Mouse (Mus musculus): ENCODE results near the gene Raver2. TPM values are rescaled to one million over a fixed set of nuclear protein-coding genes. Genes with fewer than 3 reads are reported as not detected.

The Raver2 gene
- polyA plus RNA-seq, 1 experiment from 2014 or later = 11.2 TPM

DNA sequence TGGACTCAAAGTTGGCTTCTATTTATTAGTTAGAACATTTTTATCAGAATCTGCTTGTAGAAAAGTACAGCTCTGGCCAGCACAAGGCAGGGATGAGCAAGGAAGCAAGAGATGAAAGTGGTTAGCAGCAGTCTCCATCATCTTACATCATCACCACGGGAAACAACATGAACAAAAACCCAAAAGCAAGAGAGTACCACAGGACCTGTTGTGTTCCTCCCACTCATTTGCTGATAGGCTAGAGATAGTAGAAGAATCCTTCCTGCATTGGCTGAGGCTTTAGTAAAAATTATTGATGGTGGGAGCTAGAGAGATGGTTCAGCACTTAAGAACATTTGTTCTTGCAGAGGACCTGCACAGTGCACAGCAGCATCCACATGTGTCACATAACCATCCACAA is 125.4 kb downstream of the Raver2 start:
- DNase-seq (ENCODE audit: low read depth, low spot score) = no peak
- ChIA-PET CTCF (no interaction called here), POLR2A (no interaction called here)
- ATAC-seq = no peak
- in situ Hi-C loops (cut with MboI; ENCODE audit: low pct_unique_long_range_greater_than_20kb) = no loop called here
- no peaks in the 10 kb centered on the region for H3K27me3 ChIP-seq
- no peak for TF ChIP-seq CTCF (IDR thresholded peaks at IDR 0.05)

DNA sequence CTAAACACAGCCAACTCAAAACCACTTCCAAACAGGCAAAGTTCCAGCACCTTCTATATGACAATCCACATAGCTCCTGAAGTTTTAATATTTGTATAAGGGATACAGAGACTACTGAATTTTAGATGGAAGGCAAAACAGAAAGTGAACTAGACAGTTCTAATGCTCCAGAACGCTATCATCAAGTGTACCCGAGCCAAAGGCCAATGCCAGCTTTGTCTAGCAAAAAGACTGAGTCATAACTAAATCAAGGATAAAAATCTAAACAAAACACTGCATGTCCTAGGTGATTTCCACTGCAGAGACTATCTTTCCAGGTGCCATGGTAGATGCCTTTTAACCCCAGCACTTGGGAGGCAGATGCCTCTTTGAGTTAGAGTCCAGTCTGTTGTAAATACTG is 127.6 kb downstream of the Raver2 start:
- DNase-seq (ENCODE audit: low read depth, low spot score) (no peak), ATAC-seq (no peak)
- no peak for TF ChIP-seq CTCF (IDR thresholded peaks at IDR 0.05)
- CTCF ChIA-PET = interaction anchor here (1.4 kb wide), 1 partner anchor 57 kb away, joined by 4 read pairs; no protein-coding TSS in a partner anchor
- POLR2A ChIA-PET = interaction anchor here (0.5 kb wide), 1 partner anchor 21 kb away, joined by 3 read pairs; no protein-coding TSS in a partner anchor
- H3K27me3 ChIP-seq = no peaks in the 10 kb centered on the region
- in situ Hi-C loops (cut with MboI; ENCODE audit: low pct_unique_long_range_greater_than_20kb) = no loop called here

DNA sequence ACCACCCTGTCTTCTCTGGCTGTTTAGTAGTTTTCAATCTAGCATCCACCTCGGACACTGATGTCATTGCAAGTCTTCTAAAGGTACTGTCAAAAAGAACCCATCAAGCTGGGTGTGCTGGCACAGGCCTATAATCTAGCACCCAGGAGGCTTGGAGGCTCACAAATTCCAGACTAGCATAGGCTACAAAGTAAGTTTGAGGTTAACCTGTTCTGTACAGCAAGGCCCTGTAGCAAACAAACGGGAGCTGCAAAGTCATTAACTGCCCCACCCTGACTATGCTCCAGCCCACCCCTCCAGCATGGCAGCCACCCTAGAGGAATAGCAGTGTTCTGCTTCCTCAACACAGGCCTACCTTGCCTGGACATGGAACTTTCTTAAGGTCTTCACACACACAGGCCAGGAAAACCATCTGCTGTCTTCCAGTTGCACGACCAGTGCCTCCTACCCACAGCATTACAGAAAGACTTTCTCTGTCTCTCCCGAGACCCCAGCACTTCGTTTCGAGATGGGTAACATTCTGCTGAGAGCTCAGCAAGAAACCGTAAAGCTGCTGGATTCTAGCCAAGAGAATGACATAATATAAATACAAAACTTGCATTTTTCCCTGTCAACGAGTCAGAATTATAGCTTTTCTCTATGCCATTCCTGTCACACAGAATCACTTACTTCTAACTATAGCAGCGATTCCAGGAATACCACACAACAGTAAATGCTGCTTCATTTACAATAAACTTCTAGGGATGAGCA is 128.8 kb downstream of the Raver2 start:
- CTCF ChIA-PET = interaction anchor here (1.4 kb wide), 1 partner anchor 56 kb away, joined by 4 read pairs; no protein-coding TSS in a partner anchor
- in situ Hi-C loops (cut with MboI; ENCODE audit: low pct_unique_long_range_greater_than_20kb) = no loop called here
- TF ChIP-seq CTCF (IDR thresholded peaks at IDR 0.05) = no peak
- ATAC-seq (no peak), DNase-seq (ENCODE audit: low read depth, low spot score) (no peak)
- POLR2A ChIA-PET = no interaction called here
- H3K27me3 ChIP-seq = no peaks in the 10 kb centered on the region

DNA sequence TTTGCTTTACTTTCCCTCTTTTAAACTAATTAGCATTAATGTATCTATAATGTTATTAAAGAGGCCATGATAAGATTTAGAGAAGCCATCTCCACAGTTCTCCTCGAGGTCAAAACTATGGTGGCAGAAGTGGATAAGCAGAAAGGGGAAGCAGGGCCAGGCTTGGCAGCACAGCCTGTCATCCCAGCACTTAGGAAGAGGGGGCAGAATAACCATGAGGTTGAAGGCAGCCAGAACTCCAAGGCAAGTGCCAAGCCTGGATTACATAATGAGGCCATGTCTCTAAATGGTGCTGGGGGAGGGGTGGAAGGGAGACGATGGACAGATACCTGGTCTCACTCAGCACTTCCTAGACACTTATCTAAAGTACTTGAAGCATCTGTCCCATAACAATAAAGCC is 129.6 kb downstream of the Raver2 start:
- in situ Hi-C loops (cut with MboI; ENCODE audit: low pct_unique_long_range_greater_than_20kb) = no loop called here
- TF ChIP-seq CTCF (IDR thresholded peaks at IDR 0.05) = no peak
- POLR2A ChIA-PET = no interaction called here
- no peaks in the 10 kb centered on the region for H3K27me3 ChIP-seq
- DNase-seq (ENCODE audit: low read depth, low spot score) (no peak), ATAC-seq (no peak)
- CTCF ChIA-PET = no interaction called here

DNA sequence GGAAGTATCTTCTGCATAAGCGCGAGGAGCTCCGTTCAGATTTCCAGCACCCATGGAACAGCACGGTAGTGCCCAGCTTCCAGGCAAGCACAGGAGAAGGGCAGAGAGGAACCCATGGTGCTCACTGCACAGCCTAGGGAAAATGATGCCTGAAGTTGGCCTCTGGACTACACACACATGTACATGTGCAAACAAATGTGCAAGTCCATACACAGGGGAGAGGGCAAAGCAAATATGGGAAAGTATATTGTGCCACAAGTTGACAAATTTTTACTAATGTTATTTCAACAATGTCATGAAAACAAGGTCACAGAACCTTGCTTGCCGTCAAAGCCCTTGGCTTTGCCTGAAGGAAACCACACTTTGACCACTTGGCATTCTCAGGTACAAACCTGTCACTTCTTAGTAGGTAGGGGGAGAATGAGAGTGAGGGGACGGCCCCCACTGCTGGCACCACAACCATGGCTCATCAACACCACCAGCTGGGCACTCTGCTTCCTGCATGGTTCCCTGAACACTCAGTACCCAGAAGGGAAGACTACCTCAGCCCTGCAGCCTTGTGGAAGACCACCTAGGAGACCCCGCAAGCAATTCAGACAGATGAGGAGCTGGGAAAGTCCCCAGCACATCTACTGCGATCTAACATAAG is 130.8 kb downstream of the Raver2 start:
- CTCF ChIA-PET = interaction anchor here (1.3 kb wide), 1 partner anchor 32 kb away, joined by 3 read pairs; no protein-coding TSS in a partner anchor
- POLR2A ChIA-PET = no interaction called here
- H3K27me3 ChIP-seq = no peaks in the 10 kb centered on the region
- TF ChIP-seq CTCF (IDR thresholded peaks at IDR 0.05) = no peak
- no peak for ATAC-seq
- DNase-seq (ENCODE audit: low read depth, low spot score) = no peak
- in situ Hi-C loops (cut with MboI; ENCODE audit: low pct_unique_long_range_greater_than_20kb) = no loop called here

Other genes with a start within 250 kb of the Raver2 start
- not detected for gene Gm10577, start 48.3 kb upstream of the Raver2 start, polyA plus RNA-seq (2021)
- gene Jak1, start 196.3 kb downstream of the Raver2 start, polyA plus RNA-seq (2021) = 115 TPM

Measured in Patski (cell line).